Mouse (Mus musculus) embryo, embryonic 10 days (tissue): Measurements from ENCODE around the gene Olfr398.

Experiments
- DNase-seq: peaks from one replicate; pipeline ENCODE4 v3.0.0-alpha.2; 2015; ENCODE audit warnings: low spot score

Olfr398 gene

GRCm38 (mm10) chr11:73990307-73990706, at the start of gene Olfr398:
Gene Olfr398 (minus strand): TSS chr11:73990407.
- no peak for DNase-seq

- DNase-seq, result no peak
These were observed 2.9 kb upstream of the Olfr398 start for GRCm38 (mm10) chr11:73993115-73993514.

DNA sequence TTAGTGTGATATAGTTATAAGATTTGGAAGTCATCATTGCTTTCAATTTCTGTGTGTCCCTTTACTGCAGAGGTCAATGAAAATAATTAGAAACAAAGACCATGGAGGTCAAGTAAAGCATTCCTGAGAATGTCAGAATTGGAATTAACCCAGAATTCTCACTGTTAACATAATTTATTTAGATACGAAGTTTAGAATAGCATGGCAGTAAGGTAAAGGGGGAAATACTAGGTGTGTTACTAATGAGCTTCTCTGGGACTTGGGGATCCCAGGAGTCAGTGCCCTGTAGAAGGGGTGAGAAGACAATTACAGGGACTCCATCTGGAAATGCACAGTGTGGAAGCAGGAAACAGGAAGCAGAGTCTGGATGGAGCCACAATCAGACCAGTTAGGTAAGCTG, 29.7 kb downstream of the Olfr398 start, which contains the start of gene Olfr397:
TSS of gene Olfr397 (plus strand) at position 301 of the 400 bp plus-strand sequence.
- DNase-seq, result no peak

GRCm38 (mm10) chr11:73936377-73936776, 53.8 kb downstream of the Olfr398 start, which contains the start of gene Olfr23:
Gene Olfr23 (plus strand): TSS chr11:73936677.
- DNase-seq, result no peak
